Mouse (Mus musculus) limb, embryonic 14.5 days (tissue): ENCODE measurements at regions not wholly inside any gene's neighbourhood (a gene's known extent, or its start where the extent isn't known, plus 50 kb on each side); places are given as distances from the start of the nearest gene placed in this dataset.

Experiments used
- ATAC-seq: fragments of 200-750 bp; cut with Nextera tagmentation; 2 replicates; pipeline ENCODE4 v1.8.0; 2017; ENCODE audit warnings: low read depth, moderate number of reproducible peaks, moderate TSS enrichment; ENCODE audit not compliant: low FRiP score
- DNase-seq: peaks from one replicate; pipeline ENCODE4 v3.0.0-alpha.2; 2015; ENCODE audit warnings: low spot score
- H3K27ac ChIP-seq: fragments of 300-500 bp; sonication (generic); replicated peaks from 2 replicates; pipeline ENCODE4 v1.5.1; 2014; ENCODE audit warnings: low read depth, mild to moderate bottlenecking, low read length, moderate library complexity, mixed read lengths
- H3K27me3 ChIP-seq: fragments of 300-500 bp; sonication (generic); 2 replicates; pipeline ENCODE4 v1.6.1; 2014; ENCODE audit warnings: low read length, mixed read lengths; ENCODE audit not compliant: control insufficient read depth, insufficient read depth
- H3K36me3 ChIP-seq: fragments of 300-500 bp; sonication (generic); 2 replicates; pipeline ENCODE4 v1.6.1; 2014; ENCODE audit warnings: mild to moderate bottlenecking, low read length, moderate library complexity, mixed read lengths; ENCODE audit not compliant: control insufficient read depth, insufficient read depth
- H3K4me1 ChIP-seq: fragments of 300-500 bp; sonication (generic); 2 replicates; pipeline ENCODE4 v1.6.1; 2014; ENCODE audit warnings: antibody characterized with exemption, low read length, mixed read lengths; ENCODE audit not compliant: control insufficient read depth, insufficient read depth
- H3K4me2 ChIP-seq: fragments of 300-500 bp; sonication (generic); replicated peaks from 2 replicates; pipeline ENCODE4 v1.6.1; 2014; ENCODE audit warnings: low read depth, mild to moderate bottlenecking, low read length, moderate library complexity; ENCODE audit not compliant: severe bottlenecking
- H3K4me3 ChIP-seq: fragments of 300-500 bp; sonication (generic); replicated peaks from 2 replicates; pipeline ENCODE4 v1.5.1; 2014; ENCODE audit warnings: low read length
- H3K9ac ChIP-seq: fragments of 300-500 bp; sonication (generic); 2 replicates; pipeline ENCODE4 v1.6.1; 2014; ENCODE audit warnings: mild to moderate bottlenecking, low read depth, low read length, moderate library complexity; ENCODE audit not compliant: severe bottlenecking
- H3K9me3 ChIP-seq: fragments of 300-500 bp; sonication (generic); 2 replicates; pipeline ENCODE4 v1.6.1; 2016; ENCODE audit warnings: low read length; ENCODE audit not compliant: control insufficient read depth
- POLR2A ChIP-seq: fragments of 200-500 bp; IDR thresholded peaks from 2 replicates; pipeline ENCODE4 v1.8.0; 2012; ENCODE audit warnings: inconsistent platforms, mild to moderate bottlenecking, moderate library complexity, borderline replicate concordance; ENCODE audit not compliant: insufficient read depth, insufficient read length; ENCODE audit errors: extremely low read depth
- WGBS: fragments of 180-500 bp; shearing (Covaris S2); extraction: QIAGEN DNeasy Blood & Tissue Kit; methylation state at CpG from one replicate; pipeline ENCODE4 v1.1.7; 2014; 5-methylcytosine and 5-hydroxymethylcytosine counted together

DNA sequence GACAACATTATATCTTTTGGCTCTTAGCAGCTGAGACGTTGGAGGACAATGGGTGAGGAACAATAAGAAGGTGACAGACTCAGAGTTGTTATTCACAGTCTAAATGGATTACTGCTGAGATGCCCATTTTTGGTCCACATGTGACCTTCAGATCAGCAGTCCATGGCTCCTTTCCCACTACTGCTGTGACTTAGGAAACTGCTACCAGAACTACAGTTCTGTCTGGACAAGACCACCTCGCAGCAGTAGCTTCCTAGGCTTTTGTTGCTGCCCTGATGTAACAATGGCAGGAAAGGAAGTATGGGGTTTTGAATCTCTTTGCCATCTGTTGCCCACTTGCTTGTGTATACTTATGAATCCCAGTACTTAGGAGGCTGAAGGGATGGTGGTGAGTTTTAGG, 135.6 kb upstream of the Pls3 start:
- Histone ChIP-seq H3K4me2 (no peak overlapping the region), H3K9me3 (no peaks in the 10 kb centered on the region), H3K27me3 (no peaks in the 10 kb centered on the region), H3K9ac (no peak overlapping the region), H3K4me1 (no peaks in the 10 kb centered on the region), H3K4me3 (no peak overlapping the region), H3K27ac (no peak overlapping the region), H3K36me3 (no peaks in the 10 kb centered on the region)
- WGBS = 93% methylated on average over 2 of the region's 2 CpGs
- ATAC-seq = no peak
- no peak for DNase-seq
- TF ChIP-seq POLR2A = no peak

DNA sequence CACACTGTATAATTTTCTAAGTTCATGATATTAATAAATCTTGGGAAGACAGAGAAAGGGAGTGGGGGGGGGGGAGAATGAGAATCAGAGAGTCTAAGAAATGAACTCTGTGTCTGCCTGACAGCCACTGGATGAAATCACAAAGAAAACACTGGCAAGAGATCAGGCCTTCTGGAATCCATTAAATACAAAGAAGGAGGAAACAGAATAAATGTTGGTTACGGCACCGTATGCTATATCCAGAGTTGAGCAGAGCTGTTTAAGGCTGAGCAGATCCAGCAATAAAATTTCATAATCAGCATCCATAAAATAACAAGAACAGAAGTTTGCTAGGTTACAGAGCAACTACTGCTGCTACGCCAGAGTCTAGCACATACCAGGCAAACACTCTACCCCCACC, 103.6 kb upstream of the Pls3 start:
- peak; percentile 80 for DNase-seq
- Histone ChIP-seq H3K36me3 (no peaks in the 10 kb centered on the region), H3K4me1 (no peaks in the 10 kb centered on the region), H3K4me3 (no peak overlapping the region), H3K27me3 (no peaks in the 10 kb centered on the region), H3K9me3 (no peaks in the 10 kb centered on the region), H3K9ac (no peak overlapping the region), H3K27ac (no peak overlapping the region), H3K4me2 (no peak overlapping the region)
- no peak for TF ChIP-seq POLR2A
- 39% methylated on average over 3 of the region's 3 CpGs for WGBS
- ATAC-seq = peak; percentile 53; the same call in 1 of the 2 replicates

GRCm38 (mm10) chrX:75974671-75975070, 99.7 kb upstream of the Pls3 start:
- Histone ChIP-seq H3K4me2 (no peak overlapping the region), H3K9me3 (no peaks in the 10 kb centered on the region), H3K4me1 (no peaks in the 10 kb centered on the region), H3K4me3 (no peak overlapping the region), H3K27me3 (no peaks in the 10 kb centered on the region), H3K27ac (no peak overlapping the region), H3K36me3 (no peaks in the 10 kb centered on the region), H3K9ac (no peak overlapping the region)
- 40% methylated on average over 4 of the region's 4 CpGs for WGBS
- ATAC-seq (no peak), DNase-seq (no peak)
- no peak for TF ChIP-seq POLR2A

GRCm38 (mm10) chrX:75949694-75950093, 74.7 kb upstream of the Pls3 start:
- Histone ChIP-seq H3K36me3 (no peaks in the 10 kb centered on the region), H3K27ac (no peak overlapping the region), H3K4me1 (no peaks in the 10 kb centered on the region), H3K4me3 (no peak overlapping the region), H3K9ac (no peak overlapping the region), H3K9me3 (no peaks in the 10 kb centered on the region), H3K4me2 (no peak overlapping the region), H3K27me3 (no peaks in the 10 kb centered on the region)
- no peak for TF ChIP-seq POLR2A
- ATAC-seq (no peak), DNase-seq (no peak)

GRCm38 (mm10) chrX:75928903-75929302, 53.9 kb upstream of the Pls3 start:
- TF ChIP-seq POLR2A = no peak
- no peak for ATAC-seq
- WGBS = 89% methylated on average over 3 of the region's 3 CpGs
- Histone ChIP-seq H3K27ac (no peak overlapping the region), H3K9me3 (no peaks in the 10 kb centered on the region), H3K9ac (no peak overlapping the region), H3K36me3 (no peaks in the 10 kb centered on the region), H3K4me1 (no peaks in the 10 kb centered on the region), H3K27me3 (no peaks in the 10 kb centered on the region), H3K4me3 (no peak overlapping the region), H3K4me2 (no peak overlapping the region)
- no peak for DNase-seq
